Mouse (Mus musculus) neural tube, embryonic 13.5 days (tissue): ENCODE measurements around the gene Cfap36. TPM values are rescaled to one million over a fixed set of nuclear protein-coding genes. Genes with fewer than 3 reads are reported as not detected.

ENCODE experiments used
- ATAC-seq: fragments of 200-750 bp; cut with Nextera tagmentation; 2 replicates; pipeline ENCODE4 v1.8.0; 2017; ENCODE audit warnings: low read depth, mild to moderate bottlenecking, moderate TSS enrichment, moderate library complexity
- H3K27ac ChIP-seq: fragments of 300-500 bp; sonication (generic); replicated peaks from 2 replicates; pipeline ENCODE4 v1.5.1; 2015; ENCODE audit warnings: moderate library complexity, mild to moderate bottlenecking, inconsistent platforms
- H3K27me3 ChIP-seq: fragments of 300-500 bp; sonication (generic); 2 replicates; pipeline ENCODE4 v1.6.1; 2015; ENCODE audit warnings: mild to moderate bottlenecking, inconsistent platforms
- H3K36me3 ChIP-seq: fragments of 300-500 bp; sonication (generic); 2 replicates; pipeline ENCODE4 v1.6.1; 2015; ENCODE audit warnings: mild to moderate bottlenecking, inconsistent platforms
- H3K4me1 ChIP-seq: fragments of 300-500 bp; sonication (generic); replicated peaks from 2 replicates; pipeline ENCODE4 v1.6.1; 2015; ENCODE audit warnings: inconsistent platforms
- H3K4me2 ChIP-seq: fragments of 300-500 bp; sonication (generic); 2 replicates; pipeline ENCODE4 v1.6.1; 2015; ENCODE audit warnings: inconsistent platforms, mild to moderate bottlenecking, moderate library complexity
- H3K4me3 ChIP-seq: fragments of 300-500 bp; sonication (generic); 2 replicates; pipeline ENCODE4 v1.5.1; 2015; ENCODE audit warnings: mild to moderate bottlenecking, inconsistent platforms
- H3K9ac ChIP-seq: fragments of 300-500 bp; sonication (generic); 2 replicates; pipeline ENCODE4 v1.6.1; 2015; ENCODE audit warnings: moderate library complexity, mild to moderate bottlenecking, inconsistent platforms
- H3K9me3 ChIP-seq: fragments of 300-500 bp; sonication (generic); 2 replicates; pipeline ENCODE4 v1.6.1; 2016; ENCODE audit warnings: inconsistent platforms
- WGBS: fragments of 180-500 bp; shearing (Covaris S2); methylation state at CpG from one replicate; pipeline ENCODE4 v1.1.7; 2015; 5-methylcytosine and 5-hydroxymethylcytosine counted together
- polyA plus RNA-seq: library from polyadenylated mRNA; unstranded; fragments of >200 nt; fragmentation: Nextera tagmentation; extraction: Ambion mirVana; gene quantifications from 2 replicates; pipeline ENCODE4 v1.2.1, GENCODE M21; 2015

Cfap36 gene
- polyA plus RNA-seq, 1 experiment from 2014 or later, result 124 TPM

DNA sequence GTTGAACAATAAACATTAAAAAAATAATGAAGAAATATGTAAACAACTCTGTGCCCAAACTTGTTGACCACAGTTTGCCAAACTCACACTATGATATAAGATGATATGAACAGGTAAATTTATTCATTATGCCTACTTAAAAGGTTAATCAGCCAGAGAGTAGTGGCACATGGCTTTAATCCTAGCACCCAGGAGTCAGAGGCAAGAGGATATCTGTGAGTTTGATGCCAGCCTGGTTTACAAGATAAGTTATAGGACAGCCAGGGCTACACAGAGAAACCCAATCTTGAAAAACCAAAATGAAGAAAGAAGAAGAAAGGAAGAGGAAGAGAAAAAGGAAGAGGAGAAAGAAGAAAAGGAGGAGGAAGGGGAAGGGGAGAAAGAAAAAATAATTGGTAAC is 9.8 kb downstream of the Cfap36 start:
- Histone ChIP-seq H3K9ac (no peak overlapping the region), H3K36me3 (peaks cover 29% of the 10 kb centered on the region), H3K9me3 (no peaks in the 10 kb centered on the region), H3K4me1 (no peaks in the 10 kb centered on the region), H3K27ac (no peak overlapping the region), H3K4me2 (no peak overlapping the region), H3K27me3 (no peaks in the 10 kb centered on the region), H3K4me3 (no peak overlapping the region)
- no peak for ATAC-seq

DNA sequence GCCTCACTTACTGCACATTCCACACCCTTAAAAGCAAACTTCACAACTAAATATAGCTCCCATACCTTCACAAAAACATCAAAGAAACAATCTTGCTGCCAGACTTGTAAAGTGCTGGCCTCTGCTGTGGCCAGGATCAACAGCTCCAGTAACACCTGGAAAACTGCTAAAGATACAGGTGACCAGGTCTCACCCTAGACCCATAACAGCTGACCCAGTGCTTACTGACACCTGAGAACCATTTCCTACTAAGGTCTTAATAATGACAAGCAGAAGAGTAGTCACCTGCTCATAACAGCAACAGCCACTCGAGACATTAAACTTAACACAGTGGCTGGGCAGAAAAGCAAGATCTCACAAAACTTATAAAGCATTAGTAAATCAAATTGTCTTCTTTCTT is 13.6 kb downstream of the Cfap36 start:
- ATAC-seq, result no peak
- 86% methylated on average over 1 of the region's 1 CpGs for WGBS
- no peak overlapping the region for H3K27ac ChIP-seq

DNA sequence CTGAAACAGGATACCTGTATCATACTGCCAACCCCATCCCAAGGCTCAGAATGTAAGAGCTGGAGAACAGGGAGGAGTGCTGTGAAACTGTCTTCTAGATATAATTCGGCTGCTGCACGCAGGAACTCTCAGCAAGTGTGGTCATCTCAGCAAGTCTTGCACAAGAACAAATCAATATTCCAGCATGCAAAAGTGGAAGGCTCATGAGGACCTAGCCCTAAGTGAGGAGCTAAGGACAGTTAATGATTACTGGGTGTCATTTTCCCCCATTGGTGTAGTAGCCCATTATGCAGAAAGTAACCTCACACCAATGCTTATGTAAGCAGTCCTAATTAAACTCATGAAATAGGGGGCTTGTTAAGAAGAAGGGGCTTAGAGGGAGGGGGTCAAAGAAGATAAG is 18.3 kb downstream of the Cfap36 start:
- Histone ChIP-seq H3K36me3 (peaks cover 81% of the 10 kb centered on the region), H3K27ac (no peak overlapping the region), H3K9ac (no peak overlapping the region), H3K4me3 (no peak overlapping the region), H3K4me2 (no peak overlapping the region), H3K27me3 (no peaks in the 10 kb centered on the region), H3K9me3 (no peaks in the 10 kb centered on the region), H3K4me1 (no peaks in the 10 kb centered on the region)
- 93% methylated on average over 2 of the region's 2 CpGs for whole genome bisulfite sequencing
- no peak for ATAC-seq

More for the DNA sequence above, 13.6 kb downstream of the Cfap36 start:
- H3K9me3 ChIP-seq, result no peaks in the 10 kb centered on the region
- no peak overlapping the region for H3K4me3 ChIP-seq
- no peaks in the 10 kb centered on the region for H3K27me3 ChIP-seq
- peaks cover 52% of the 10 kb centered on the region for H3K36me3 ChIP-seq
- no peak overlapping the region for H3K9ac ChIP-seq
- no peaks in the 10 kb centered on the region for H3K4me1 ChIP-seq
- H3K4me2 ChIP-seq, result no peak overlapping the region

DNA sequence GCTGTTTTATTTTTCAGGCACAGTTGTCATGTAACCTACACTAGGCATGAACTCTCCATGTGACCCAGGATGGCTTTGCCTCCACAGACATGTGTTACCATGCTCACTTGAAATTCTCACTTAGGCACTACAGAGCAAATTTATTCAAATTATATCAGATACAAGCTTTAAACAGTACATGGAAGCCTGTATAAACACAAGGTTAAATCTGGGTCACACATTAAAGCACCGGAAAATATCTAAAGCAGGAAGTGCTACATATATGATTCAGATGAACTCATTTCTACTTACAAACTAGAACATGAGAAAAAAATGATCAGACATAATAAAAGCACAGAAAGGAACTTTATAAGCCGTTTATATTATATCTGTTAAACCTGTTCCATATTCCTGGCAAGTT is 22.5 kb downstream of the Cfap36 start:
- ATAC-seq, result no peak
- Histone ChIP-seq H3K4me2 (no peak overlapping the region), H3K27me3 (no peaks in the 10 kb centered on the region), H3K27ac (no peak overlapping the region), H3K9me3 (no peaks in the 10 kb centered on the region), H3K4me3 (no peak overlapping the region), H3K4me1 (no peaks in the 10 kb centered on the region), H3K9ac (no peak overlapping the region), H3K36me3 (peaks cover 81% of the 10 kb centered on the region)
- WGBS, result 94% methylated on average over 2 of the region's 2 CpGs

DNA sequence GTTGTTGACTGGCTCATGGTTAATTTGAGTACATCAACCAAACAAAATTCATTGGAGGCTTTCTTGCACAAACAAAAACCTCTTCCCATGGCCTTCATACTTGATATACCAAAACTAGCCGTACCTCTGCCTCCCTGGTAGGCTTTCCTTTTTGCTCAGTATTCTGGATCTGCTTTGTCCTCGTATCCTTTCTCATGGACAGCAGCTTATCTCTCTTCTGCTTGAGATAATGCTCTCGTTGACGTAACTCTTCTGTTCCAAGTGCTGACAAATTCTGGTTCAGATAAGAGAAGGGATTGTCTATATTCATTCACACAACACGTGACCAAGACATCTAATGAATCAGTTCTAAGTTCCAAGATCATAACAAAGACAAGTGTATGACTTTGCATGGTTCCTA is 24.9 kb downstream of the Cfap36 start:
- Histone ChIP-seq H3K4me3 (no peak overlapping the region), H3K4me2 (no peak overlapping the region), H3K36me3 (peaks cover 70% of the 10 kb centered on the region), H3K9ac (no peak overlapping the region), H3K9me3 (no peaks in the 10 kb centered on the region), H3K4me1 (no peaks in the 10 kb centered on the region), H3K27me3 (no peaks in the 10 kb centered on the region), H3K27ac (no peak overlapping the region)
- ATAC-seq, result no peak
- 95% methylated on average over 5 of the region's 5 CpGs for WGBS

DNA sequence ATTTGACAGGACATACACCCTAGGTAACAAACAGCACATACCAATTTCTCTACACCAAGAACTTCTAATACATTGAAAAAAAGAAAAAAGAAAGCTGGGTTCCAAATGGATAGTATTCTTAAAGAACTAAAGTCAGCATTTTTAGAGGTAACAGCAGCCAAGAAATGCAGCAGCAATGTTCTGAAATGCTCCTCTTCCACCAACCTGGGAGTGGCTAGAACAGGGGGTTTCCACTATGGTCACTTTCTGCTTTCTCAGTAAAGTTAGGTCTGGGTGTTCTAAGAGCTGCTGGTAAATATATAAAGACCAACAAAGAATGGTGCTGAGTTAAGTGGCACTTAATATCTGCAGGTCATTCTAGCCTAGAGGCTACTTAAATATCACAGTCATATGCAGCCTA is 28.2 kb downstream of the Cfap36 start:
- H3K9ac ChIP-seq, result no peak overlapping the region
- ATAC-seq, result no peak
- H3K36me3 ChIP-seq, result peaks cover 75% of the 10 kb centered on the region

DNA sequence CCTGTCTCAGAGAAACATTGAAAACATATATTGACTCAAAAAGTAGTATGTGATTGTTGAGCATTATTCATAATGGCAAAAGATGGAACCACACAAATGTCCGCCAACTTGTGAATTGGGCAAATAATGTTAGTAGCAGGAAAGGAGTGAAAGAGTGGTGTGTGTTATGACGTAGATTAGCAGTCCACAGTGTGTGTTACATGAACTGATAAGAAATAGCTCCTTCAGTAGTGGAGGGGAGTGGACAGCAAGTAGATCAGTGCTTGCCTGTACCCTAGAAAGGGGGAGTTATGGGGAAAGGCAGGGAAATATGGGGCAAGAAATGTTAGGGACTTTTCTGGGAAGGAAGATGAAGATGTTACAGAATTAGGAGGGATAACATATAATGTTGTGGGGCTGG is 31.0 kb downstream of the Cfap36 start:
- ATAC-seq, result no peak
- Histone ChIP-seq H3K4me2 (no peak overlapping the region), H3K4me3 (no peak overlapping the region), H3K9me3 (no peaks in the 10 kb centered on the region), H3K36me3 (peaks cover 70% of the 10 kb centered on the region), H3K27ac (no peak overlapping the region), H3K9ac (no peak overlapping the region), H3K4me1 (no peaks in the 10 kb centered on the region), H3K27me3 (no peaks in the 10 kb centered on the region)
- WGBS, result 98% methylated on average over 2 of the region's 2 CpGs

More for the DNA sequence above, 28.2 kb downstream of the Cfap36 start:
- Histone ChIP-seq H3K9me3 (no peaks in the 10 kb centered on the region), H3K4me1 (no peaks in the 10 kb centered on the region), H3K4me3 (no peak overlapping the region), H3K4me2 (no peak overlapping the region), H3K27me3 (no peaks in the 10 kb centered on the region), H3K27ac (no peak overlapping the region)

DNA sequence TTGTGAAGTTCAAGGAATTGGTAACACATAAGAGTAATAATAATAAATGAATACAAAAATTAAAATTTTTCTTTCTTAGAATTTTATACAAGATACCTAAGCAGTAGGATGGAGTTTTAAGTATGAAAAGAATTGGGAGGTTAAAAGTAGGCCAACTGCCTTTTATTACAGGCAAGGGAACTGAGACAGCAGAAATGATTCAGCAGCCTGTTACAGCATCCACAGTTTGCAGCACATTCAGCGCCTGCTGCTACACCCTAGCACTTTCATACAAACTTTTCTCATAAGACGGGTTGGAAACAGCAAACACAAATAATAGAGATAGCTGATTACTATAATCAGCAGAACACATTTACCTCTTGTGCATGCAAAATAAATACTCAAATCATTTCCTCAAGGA is 37.4 kb downstream of the Cfap36 start:
- 95% methylated on average over 2 of the region's 2 CpGs for WGBS
- no peak overlapping the region for H3K4me2 ChIP-seq
- no peaks in the 10 kb centered on the region for H3K27me3 ChIP-seq
- H3K4me3 ChIP-seq, result no peak overlapping the region
- H3K4me1 ChIP-seq, result no peaks in the 10 kb centered on the region
- peaks cover 37% of the 10 kb centered on the region for H3K36me3 ChIP-seq
- H3K9me3 ChIP-seq, result no peaks in the 10 kb centered on the region
- H3K27ac ChIP-seq, result no peak overlapping the region
- ATAC-seq, result no peak
- no peak overlapping the region for H3K9ac ChIP-seq

DNA sequence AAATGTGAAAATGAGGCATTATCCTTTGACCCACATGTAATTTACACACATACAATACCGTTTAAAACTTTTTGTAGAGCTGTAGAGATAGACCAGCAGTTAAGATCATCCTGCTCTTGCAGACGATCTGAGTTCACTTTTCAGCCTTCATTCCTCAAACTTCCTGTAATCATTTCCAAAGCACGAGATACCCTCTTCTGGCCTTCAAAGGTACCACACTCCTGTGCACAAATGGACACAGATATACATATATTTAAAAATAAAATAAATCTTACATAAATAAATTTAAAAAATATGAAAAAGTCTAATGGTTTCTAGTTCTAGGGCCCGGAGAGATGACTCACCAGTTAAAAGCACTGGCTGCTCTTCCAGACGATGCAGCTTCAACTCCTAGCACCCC is 43.6 kb downstream of the Cfap36 start:
- Histone ChIP-seq H3K4me2 (no peak overlapping the region), H3K9me3 (no peaks in the 10 kb centered on the region), H3K4me1 (no peaks in the 10 kb centered on the region), H3K27me3 (no peaks in the 10 kb centered on the region), H3K4me3 (no peak overlapping the region), H3K27ac (no peak overlapping the region), H3K36me3 (peaks cover 45% of the 10 kb centered on the region), H3K9ac (no peak overlapping the region)
- ATAC-seq, result no peak
- WGBS, result 82% methylated on average over 5 of the region's 5 CpGs

DNA sequence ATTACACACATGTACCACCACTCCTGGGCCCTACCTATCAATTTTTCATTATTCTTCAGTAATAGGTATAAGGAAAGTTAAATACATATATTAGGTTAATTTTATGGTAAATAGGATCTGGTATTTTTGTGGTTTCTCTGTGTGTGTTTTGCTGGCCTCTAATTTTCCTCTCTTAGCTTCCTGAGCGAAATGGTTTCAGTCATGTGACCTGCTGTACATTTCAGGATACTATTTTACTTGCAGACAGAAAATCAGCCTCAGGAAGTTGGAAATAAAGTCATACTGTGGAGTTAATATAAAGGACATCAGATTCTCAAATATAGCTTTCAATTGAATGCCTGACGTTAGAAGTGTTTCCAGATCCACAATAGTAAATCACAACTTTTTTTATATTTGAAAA is 58.2 kb downstream of the Cfap36 start:
- 86% methylated on average over 2 of the region's 2 CpGs for WGBS
- Histone ChIP-seq H3K4me3 (no peak overlapping the region), H3K9me3 (no peaks in the 10 kb centered on the region), H3K9ac (no peak overlapping the region), H3K27me3 (no peaks in the 10 kb centered on the region), H3K4me2 (no peak overlapping the region), H3K36me3 (peaks cover 56% of the 10 kb centered on the region), H3K27ac (no peak overlapping the region), H3K4me1 (no peaks in the 10 kb centered on the region)
- no peak for ATAC-seq

DNA sequence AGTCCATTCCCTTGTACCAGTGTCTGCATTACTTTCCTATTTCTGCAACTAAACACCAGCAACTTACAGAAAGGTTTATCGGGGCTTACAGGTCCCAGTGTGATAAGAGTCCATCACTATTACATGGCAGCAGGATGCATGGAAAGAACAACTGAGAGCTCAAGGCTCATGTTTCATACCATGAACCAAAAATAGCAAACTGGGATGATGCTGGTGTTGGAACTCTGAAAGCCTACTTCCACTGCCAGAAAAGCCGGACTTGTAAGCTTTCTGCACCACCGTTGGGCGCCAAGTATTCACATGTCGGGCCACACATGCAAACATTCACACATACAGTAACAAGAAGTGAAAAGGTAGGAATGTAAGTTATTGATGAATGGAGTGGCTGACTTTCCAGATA is 65.5 kb downstream of the Cfap36 start:
- Histone ChIP-seq H3K4me3 (no peak overlapping the region), H3K36me3 (peaks cover 40% of the 10 kb centered on the region), H3K9ac (no peak overlapping the region), H3K4me2 (no peak overlapping the region), H3K9me3 (no peaks in the 10 kb centered on the region), H3K27ac (no peak overlapping the region), H3K4me1 (no peaks in the 10 kb centered on the region), H3K27me3 (no peaks in the 10 kb centered on the region)
- no peak for ATAC-seq
- WGBS, result 95% methylated on average over 5 of the region's 5 CpGs

DNA sequence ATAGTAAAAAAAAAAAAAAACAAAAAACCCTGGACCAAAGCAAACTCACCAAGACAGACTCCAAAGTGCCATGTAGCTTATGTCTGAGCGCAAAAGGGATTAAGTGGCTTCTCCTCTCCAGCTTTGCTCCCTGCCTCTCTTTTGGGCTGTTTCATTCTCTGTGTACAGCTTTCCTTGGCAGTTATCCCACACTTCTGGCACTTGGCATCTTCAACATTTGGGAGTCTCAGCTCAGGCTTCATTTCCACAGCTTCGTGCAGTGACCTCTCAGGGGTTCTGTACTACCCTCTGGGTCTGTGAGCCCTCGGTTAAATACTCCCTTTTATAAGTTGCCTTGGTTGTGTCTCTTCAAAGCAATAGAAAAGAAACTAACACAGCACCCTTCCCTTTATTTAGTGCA is 66.6 kb downstream of the Cfap36 start:
- no peak overlapping the region for H3K9ac ChIP-seq
- no peak overlapping the region for H3K27ac ChIP-seq
- H3K36me3 ChIP-seq, result peaks cover 29% of the 10 kb centered on the region
- no peaks in the 10 kb centered on the region for H3K27me3 ChIP-seq
- no peak for ATAC-seq
- H3K4me3 ChIP-seq, result no peak overlapping the region
- no peaks in the 10 kb centered on the region for H3K4me1 ChIP-seq
- 84% methylated on average over 3 of the region's 3 CpGs for WGBS
- no peak overlapping the region for H3K4me2 ChIP-seq
- no peaks in the 10 kb centered on the region for H3K9me3 ChIP-seq

DNA sequence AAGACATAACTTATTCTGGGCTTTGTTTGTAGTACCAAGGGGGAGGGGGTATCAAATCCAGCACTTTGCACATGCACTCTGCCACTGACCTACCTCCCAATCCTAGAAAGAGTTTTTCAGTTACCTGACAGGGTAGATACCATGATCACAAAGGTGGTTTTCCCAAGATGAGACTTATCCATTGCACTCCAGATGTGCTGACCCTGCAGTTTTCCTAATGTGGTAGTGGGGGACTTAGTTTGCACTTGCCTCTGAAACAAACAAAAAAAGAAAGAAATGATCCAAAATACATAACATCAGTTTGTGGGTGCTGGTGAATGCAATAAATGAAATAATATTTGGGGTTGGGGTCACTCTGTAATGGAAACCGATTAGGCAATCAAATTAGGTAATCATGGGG is 67.9 kb downstream of the Cfap36 start:
- 100% methylated on average over 1 of the region's 1 CpGs for WGBS

More for the DNA sequence above, 67.9 kb downstream of the Cfap36 start:
- ATAC-seq, result no peak
- H3K4me1 ChIP-seq, result no peaks in the 10 kb centered on the region
- H3K27me3 ChIP-seq, result no peaks in the 10 kb centered on the region
- no peaks in the 10 kb centered on the region for H3K9me3 ChIP-seq
- H3K9ac ChIP-seq, result no peak overlapping the region
- H3K36me3 ChIP-seq, result peaks cover 17% of the 10 kb centered on the region
- H3K4me2 ChIP-seq, result no peak overlapping the region
- no peak overlapping the region for H3K27ac ChIP-seq
- H3K4me3 ChIP-seq, result no peak overlapping the region
